Mouse (Mus musculus) liver, adult 2 months (tissue): Measurements from ENCODE around the gene Nr1i3.

ENCODE experiments used
- CTCF ChIP-seq: fragments of 200-500 bp; IDR thresholded peaks from 2 replicates; pipeline ENCODE4 v1.5.1; 2011; ENCODE audit warnings: low read depth, low read length, control low read depth
- POLR2A ChIP-seq: fragments of 200-500 bp; IDR thresholded peaks from 2 replicates; pipeline ENCODE4 v1.6.1; 2011; ENCODE audit warnings: low read length, control low read depth; ENCODE audit not compliant: insufficient read depth; ENCODE audit errors: extremely low read depth

- TF ChIP-seq POLR2A (no peak), CTCF (no peak)
These were observed 24.7 kb upstream of the Nr1i3 start for GRCm38 (mm10) chr1:171189046-171189445.
